25 mouse cellular contexts compared by ENCODE assay signal in genomic region chr13:98590693-98591389, GRCm38 (mm10). TPM values are rescaled to one million over a fixed set of nuclear protein-coding genes. Genes with fewer than 3 reads are reported as not detected.
A peak's percentile ranks its signal among the peaks of the same experiment; 100 is the strongest.
DNase-seq lines count a peak whose midpoint lies in the region; ATAC-seq and TF ChIP-seq lines count a peak whose summit lies in the region.
"Had no signal": no experiment of that assay in that cellular context is flagged by ENCODE, and none has a peak within 500 bp of the region (broad histone marks: within the 10 kb centered on the region; RNA-seq: fewer than 3 reads in every experiment).

No protein-coding gene starts in this region.

- H3K27me3 ChIP-seq in kidney, embryonic 14.5 days (ENCODE audit: control insufficient read depth, insufficient read depth, low read length) = 0 out of 2 replicates have a peak, but pooled peaks cover 3% of the 10 kb centered on the region
- peaks cover 2% of the 10 kb centered on the region; the same call in 1 of the 2 replicates for H3K27me3 ChIP-seq in kidney, adult 2 months (replicated peaks; ENCODE audit: control insufficient read depth, insufficient read depth, low read length)
- peaks cover 46% of the 10 kb centered on the region for H3K27me3 ChIP-seq in embryonic facial prominence, embryonic 13.5 days
- 0 out of 2 replicates have a peak, but pooled peaks cover 4% of the 10 kb centered on the region for H3K27me3 ChIP-seq in intestine, embryonic 15.5 days (replicated peaks)
- peaks cover 58% of the 10 kb centered on the region for H3K27me3 ChIP-seq in forebrain, embryonic 13.5 days

- 47% methylated on average over 6 of the region's 6 CpGs for WGBS in kidney, embryonic 14.5 days
- 69% methylated on average over 6 of the region's 6 CpGs for whole genome bisulfite sequencing in kidney, adult 2 months
- WGBS in embryonic facial prominence, embryonic 13.5 days = 46% methylated on average over 6 of the region's 6 CpGs
- WGBS in intestine, embryonic 15.5 days = 51% methylated on average over 6 of the region's 6 CpGs
- WGBS in forebrain, embryonic 13.5 days = 69% methylated on average over 6 of the region's 6 CpGs

- H3K4me3 ChIP-seq in kidney, embryonic 14.5 days (ENCODE audit: low read length) = no peak overlapping the region
- H3K4me3 ChIP-seq in kidney, adult 2 months (ENCODE audit: insufficient read depth, low read depth, low read length) = no peak overlapping the region
- no peak overlapping the region for H3K4me3 ChIP-seq in embryonic facial prominence, embryonic 13.5 days
- no peak overlapping the region for H3K4me3 ChIP-seq in intestine, embryonic 15.5 days (replicated peaks)
- no peak overlapping the region for H3K4me3 ChIP-seq in forebrain, embryonic 13.5 days
- H3K4me3 ChIP-seq: embryonic facial prominence, embryonic 15.5 days; erythroblast, embryonic 14.5 days; forebrain, embryonic 10.5 days; forebrain, embryonic 15.5 days; heart, embryonic 12.5 days; hindbrain, embryonic 15.5 days had no signal

- H3K27ac ChIP-seq in kidney, embryonic 14.5 days (ENCODE audit: low read depth, low read length) = peak overlapping the region; percentile 80; the same call in 1 of the 2 replicates
- H3K27ac ChIP-seq in kidney, adult 2 months (ENCODE audit: insufficient read depth, low read depth, low read length) = no peak overlapping the region
- no peak overlapping the region for H3K27ac ChIP-seq in embryonic facial prominence, embryonic 13.5 days
- peak overlapping the region; percentile 18; the same call in 1 of the 2 replicates for H3K27ac ChIP-seq in intestine, embryonic 15.5 days
- no peak overlapping the region for H3K27ac ChIP-seq in forebrain, embryonic 13.5 days
- H3K27ac ChIP-seq: forebrain, embryonic 10.5 days; forebrain, embryonic 15.5 days; hindbrain, embryonic 15.5 days had no signal

- H3K9me3 ChIP-seq in kidney, embryonic 14.5 days (ENCODE audit: control insufficient read depth, low read length) = no peaks in the 10 kb centered on the region
- no peaks in the 10 kb centered on the region for H3K9me3 ChIP-seq in embryonic facial prominence, embryonic 13.5 days
- H3K9me3 ChIP-seq in intestine, embryonic 15.5 days = no peaks in the 10 kb centered on the region
- H3K9me3 ChIP-seq in forebrain, embryonic 13.5 days (replicated peaks) = no peaks in the 10 kb centered on the region
- H3K9me3 ChIP-seq: embryonic facial prominence, embryonic 15.5 days; forebrain, embryonic 10.5 days; forebrain, embryonic 15.5 days; heart, embryonic 12.5 days; hindbrain, embryonic 15.5 days had no signal

- peak overlapping the region; percentile 9; the same call in 1 of the 2 replicates for H3K4me2 ChIP-seq in kidney, embryonic 14.5 days (replicated peaks; ENCODE audit: low read depth, low read length)
- peak overlapping the region; percentile 18 for H3K4me2 ChIP-seq in embryonic facial prominence, embryonic 13.5 days
- H3K4me2 ChIP-seq in intestine, embryonic 15.5 days (replicated peaks) = no peak overlapping the region
- no peak overlapping the region for H3K4me2 ChIP-seq in forebrain, embryonic 13.5 days
- H3K4me2 ChIP-seq: embryonic facial prominence, embryonic 15.5 days; forebrain, embryonic 15.5 days; heart, embryonic 12.5 days; hindbrain, embryonic 15.5 days had no signal

- peak; percentile 65 for ATAC-seq in kidney, embryonic 14.5 days (ENCODE audit: low FRiP score, low TSS enrichment)
- ATAC-seq in embryonic facial prominence, embryonic 13.5 days (ENCODE audit: insufficient number of reproducible peaks, insufficient read depth, low FRiP score, low TSS enrichment, low read depth) = no peak
- ATAC-seq in intestine, embryonic 15.5 days = no peak
- ATAC-seq in forebrain, embryonic 13.5 days = no peak
- ATAC-seq: forebrain, embryonic 15.5 days had no signal

- no peaks in the 10 kb centered on the region for H3K36me3 ChIP-seq in kidney, embryonic 14.5 days (ENCODE audit: control insufficient read depth, insufficient read depth, low read length)
- H3K36me3 ChIP-seq in kidney, adult 2 months (ENCODE audit: control insufficient read depth, insufficient read depth, low read length) = no peaks in the 10 kb centered on the region
- H3K36me3 ChIP-seq in embryonic facial prominence, embryonic 13.5 days = no peaks in the 10 kb centered on the region
- H3K36me3 ChIP-seq in intestine, embryonic 15.5 days = no peaks in the 10 kb centered on the region
- H3K36me3 ChIP-seq in forebrain, embryonic 13.5 days (ENCODE audit: poor library complexity, severe bottlenecking) = no peaks in the 10 kb centered on the region
- H3K36me3 ChIP-seq: embryonic facial prominence, embryonic 15.5 days; forebrain, embryonic 10.5 days; forebrain, embryonic 15.5 days; heart, embryonic 12.5 days; hindbrain, embryonic 15.5 days had no signal

- H3K4me1 ChIP-seq in kidney, embryonic 14.5 days (ENCODE audit: control insufficient read depth, insufficient read depth, low read length) = peaks cover 43% of the 10 kb centered on the region
- H3K4me1 ChIP-seq in kidney, adult 2 months (ENCODE audit: control insufficient read depth, insufficient read depth, low read length) = peaks cover 5% of the 10 kb centered on the region; the same call in 1 of the 2 replicates
- H3K4me1 ChIP-seq in embryonic facial prominence, embryonic 13.5 days = peaks cover 64% of the 10 kb centered on the region
- peaks cover 31% of the 10 kb centered on the region for H3K4me1 ChIP-seq in intestine, embryonic 15.5 days (replicated peaks)
- H3K4me1 ChIP-seq in forebrain, embryonic 13.5 days = peaks cover 11% of the 10 kb centered on the region

- H3K9ac ChIP-seq in kidney, embryonic 14.5 days (ENCODE audit: low read depth, low read length) = no peak overlapping the region
- no peak overlapping the region for H3K9ac ChIP-seq in embryonic facial prominence, embryonic 13.5 days
- no peak overlapping the region for H3K9ac ChIP-seq in intestine, embryonic 15.5 days
- H3K9ac ChIP-seq in forebrain, embryonic 13.5 days = no peak overlapping the region
- H3K9ac ChIP-seq: embryonic facial prominence, embryonic 15.5 days; forebrain, embryonic 15.5 days; heart, embryonic 12.5 days; hindbrain, embryonic 15.5 days had no signal

- no peak for TF ChIP-seq CTCF in kidney, adult 2 months (conservative IDR thresholded peaks at IDR 0.05; ENCODE audit: insufficient read depth, insufficient read length, low read depth, low read length)

- TF ChIP-seq POLR2A in kidney, adult 2 months (IDR thresholded peaks at IDR 0.05; ENCODE audit: low read depth, low read length) = no peak

- no peak for DNase-seq in kidney, adult 2 months
- DNase-seq in kidney, postnatal 10 days = peak; percentile 39
- no peak for DNase-seq in kidney, adult 11 months
- DNase-seq in frontal cortex, adult 2 months (ENCODE audit: extremely low spot score in 1 of 2, low spot score in 1 of 2) = no peak
- DNase-seq: adrenal gland, postnatal 10 days; cerebellum, adult 11 months; cerebellum, adult 8-10 months; cerebellum, postnatal 14 days; embryo, embryonic 11 days; gastrocnemius, postnatal 10 days; heart, adult 18-20 months had no signal

RNA-seq across cellular contexts. Expression of gene Tmem174, which starts 46.4 kb away (rescaled TPM):
- 4.4 and 9.3 TPM in 2 replicates for polyA plus RNA-seq in kidney, embryonic 14.5 days (2014; fragmentation: Nextera tagmentation; extraction: Ambion mirVana)
- 424 and 448 TPM in 2 replicates for polyA plus RNA-seq in kidney, adult 2 months (2012; rRNA removed)
- polyA plus RNA-seq in embryonic facial prominence, embryonic 13.5 days (2015; fragmentation: Nextera tagmentation; extraction: Ambion mirVana) = not detected in 2 replicates
- polyA plus RNA-seq in intestine, embryonic 15.5 days (2015; fragmentation: Nextera tagmentation; extraction: Ambion mirVana) = 0.06 and 0.09 TPM in 2 replicates
- polyA plus RNA-seq in frontal cortex, adult 2 months (2012; rRNA removed) = 0.04 and 0.13 TPM in 2 replicates
- not detected in 2 replicates for polyA plus RNA-seq in forebrain, embryonic 13.5 days (2015; fragmentation: Nextera tagmentation; extraction: Ambion mirVana)
- polyA plus RNA-seq: brain, embryonic 14.5 days; C2C12; erythroblast, embryonic 14.5 days; forebrain, embryonic 10.5 days; forebrain, embryonic 15.5 days; heart, embryonic 12.5 days; heart, embryonic 16.5 days; hindbrain, embryonic 11.5 days; hindbrain, embryonic 15.5 days had no signal

Comparison
In these comparisons a context has a peak if more than half of its experiments do, and no peak if none do; other contexts are left out.
1. H3K27ac ChIP-seq: peak in kidney, embryonic 14.5 days (single experiment) and intestine, embryonic 15.5 days (single experiment); none in kidney, adult 2 months (single experiment), embryonic facial prominence, embryonic 13.5 days (single experiment) and forebrain, embryonic 13.5 days (single experiment).
2. RNA of gene Tmem174, which starts 46.4 kb away (polyA plus RNA-seq): 424 to 448 TPM in kidney, adult 2 months; 4.4 to 9.3 TPM in kidney, embryonic 14.5 days, 0.06 to 0.09 TPM in intestine, embryonic 15.5 days, 0.04 to 0.13 TPM in frontal cortex, adult 2 months, not detected in embryonic facial prominence, embryonic 13.5 days and not detected in forebrain, embryonic 13.5 days; every median in the first group is over 10 times any median in the second.
3. H3K4me2 ChIP-seq: peak in kidney, embryonic 14.5 days (single experiment) and embryonic facial prominence, embryonic 13.5 days (single experiment); none in intestine, embryonic 15.5 days (single experiment) and forebrain, embryonic 13.5 days (single experiment).